Mouse (Mus musculus) cerebellum, adult 2 months (tissue): ENCODE data around the gene Txnip.

ENCODE experiments used
- CTCF ChIP-seq: fragments of 200-500 bp; IDR thresholded peaks from 2 replicates; pipeline ENCODE4 v1.5.1; 2011; ENCODE audit warnings: low read depth, mild to moderate bottlenecking, control low read depth, low read length, moderate library complexity, borderline replicate concordance; ENCODE audit not compliant: insufficient read depth
- POLR2A ChIP-seq: fragments of 200-500 bp; IDR thresholded peaks from 2 replicates; pipeline ENCODE4 v1.6.1; 2011; ENCODE audit warnings: low read length, control low read depth, borderline replicate concordance; ENCODE audit not compliant: insufficient read depth

DNA sequence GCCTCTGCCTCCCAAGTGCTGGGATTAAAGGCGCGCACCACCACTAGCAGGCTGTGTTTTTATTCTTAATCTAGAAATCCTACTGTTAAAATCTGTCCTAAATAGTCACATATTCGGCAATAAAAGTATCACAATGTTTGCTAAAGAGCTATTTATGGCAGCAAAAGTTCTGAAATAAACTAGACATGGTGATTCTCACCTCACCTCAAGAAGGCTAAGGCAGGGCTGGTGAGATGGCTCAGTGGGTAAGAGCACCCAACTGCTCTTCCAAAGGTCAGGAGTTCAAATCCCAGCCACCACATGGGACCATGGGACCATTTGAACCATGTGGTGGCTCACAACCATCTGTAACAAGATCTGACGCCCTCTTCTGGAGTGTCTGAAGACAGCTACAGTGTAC lies 32.9 kb downstream of the Txnip start:
- no peak for TF ChIP-seq CTCF
- no peak for TF ChIP-seq POLR2A
